Mouse (Mus musculus) thymus, adult 2 months (tissue): ENCODE measurements at regions not wholly inside any gene's neighbourhood (a gene's known extent, or its start where the extent isn't known, plus 50 kb on each side); places are given as distances from the start of the nearest gene placed in this dataset.

Source experiments
- CTCF ChIP-seq: fragments of 200-500 bp; IDR thresholded peaks from 2 replicates; pipeline ENCODE4 v1.5.1; 2012; ENCODE audit warnings: mild to moderate bottlenecking, control low read depth, low read length, moderate library complexity, borderline replicate concordance; ENCODE audit not compliant: control insufficient read depth, poor library complexity, insufficient read depth; ENCODE audit errors: extremely low read depth
- POLR2A ChIP-seq: fragments of 200-500 bp; IDR thresholded peaks from 2 replicates; pipeline ENCODE4 v1.6.1; 2012; ENCODE audit warnings: mild to moderate bottlenecking, low read length, control low read depth, moderate library complexity; ENCODE audit not compliant: control insufficient read depth, poor library complexity, insufficient read depth; ENCODE audit errors: extremely low read depth

GRCm38 (mm10) chr9:51541940-51542339 lies 213.2 kb upstream of the 1810046K07Rik start:
- TF ChIP-seq CTCF: no peak
- no peak for TF ChIP-seq POLR2A
